Mouse (Mus musculus) ovary, postnatal 36 days (tissue): ENCODE measurements at regions not wholly inside any gene's neighbourhood (a gene's known extent, or its start where the extent isn't known, plus 50 kb on each side); places are given as distances from the start of the nearest gene placed in this dataset.

Experiments
- DNase-seq: peaks from one replicate; pipeline ENCODE4 v3.0.0; 2022; ENCODE audit warnings: low spot score, mixed read lengths

DNA sequence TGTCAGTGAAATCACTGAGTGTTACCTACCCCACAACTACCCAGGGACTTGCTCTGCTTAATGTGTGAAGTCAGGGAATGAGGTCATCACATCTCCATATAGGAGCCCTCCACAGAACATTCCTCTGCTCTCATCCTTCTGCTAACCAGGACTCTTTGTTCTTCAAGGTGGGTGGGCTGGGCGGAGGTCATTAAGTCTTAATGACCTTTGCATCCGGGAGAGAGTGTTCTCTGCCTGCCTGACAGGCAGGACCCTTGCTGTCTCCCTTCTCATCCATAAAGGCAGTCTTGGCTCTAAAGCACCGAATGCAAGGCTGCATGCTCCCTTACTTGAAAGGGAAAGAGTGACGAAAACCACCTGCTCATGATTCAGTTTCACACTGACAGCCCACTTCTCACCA is 1051.4 kb downstream of the Slc22a22 start:
- no peak for DNase-seq

- no peak for DNase-seq
Measured at GRCm38 (mm10) chr15:56420681-56421080, 1056.7 kb downstream of the Slc22a22 start.

DNA sequence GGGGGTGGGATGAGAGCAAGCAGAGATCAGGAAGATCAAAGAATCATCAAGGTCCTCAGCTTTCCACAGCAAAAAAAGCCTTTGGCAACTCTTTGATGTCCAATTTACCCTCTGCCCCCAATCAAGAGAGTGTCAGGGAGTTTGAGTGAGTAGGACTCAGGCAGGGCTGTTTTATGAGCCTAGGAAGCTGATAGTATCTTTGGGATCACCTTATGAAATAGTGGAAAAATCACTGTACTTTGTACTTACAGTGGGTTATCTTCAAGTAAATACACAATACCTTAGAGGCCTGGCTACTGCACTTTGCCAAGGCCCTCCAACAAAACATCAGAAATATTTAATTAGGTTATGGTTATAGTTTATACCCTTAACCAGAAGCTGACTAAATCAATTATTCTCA is 1085.4 kb downstream of the Slc22a22 start:
- DNase-seq, result no peak

DNA sequence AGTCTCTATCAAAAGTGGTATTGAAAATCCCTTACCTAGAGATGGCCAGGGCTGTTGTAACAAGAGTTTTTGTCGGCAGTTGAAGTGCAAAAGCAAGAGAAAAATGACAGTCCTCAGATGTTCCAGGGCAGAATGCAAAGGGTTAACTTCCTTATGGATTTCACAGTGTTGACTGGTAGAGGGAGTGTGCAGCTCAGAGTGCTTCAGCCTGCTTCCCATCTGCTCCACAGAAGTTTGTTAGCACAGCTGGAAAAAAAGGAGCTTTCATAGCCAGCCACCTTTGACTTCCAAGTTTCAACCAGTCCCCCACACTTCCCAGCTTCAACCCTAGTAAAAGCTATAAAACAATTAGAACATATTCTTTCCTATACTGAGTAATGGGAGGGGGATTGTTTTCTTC is 1098.9 kb downstream of the Slc22a22 start:
- DNase-seq, result no peak

DNA sequence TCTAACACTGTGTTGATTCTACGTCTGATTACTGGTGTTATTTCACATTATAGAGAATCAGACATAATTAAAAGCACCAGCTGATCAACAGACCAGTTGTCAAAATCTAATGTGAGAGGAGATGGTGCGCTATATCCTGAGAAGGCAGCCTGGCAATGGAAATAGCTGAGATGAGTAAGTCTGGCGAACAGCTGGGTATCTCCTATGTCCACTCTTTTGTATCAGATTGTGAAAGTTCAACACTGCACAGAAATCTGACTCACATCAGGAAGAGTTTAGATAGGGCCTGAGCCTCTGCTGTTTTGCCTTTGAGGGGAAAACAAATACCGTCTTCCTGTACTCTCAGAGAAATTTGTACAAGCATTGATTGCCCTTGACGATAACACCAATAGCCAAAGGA is 1126.5 kb downstream of the Slc22a22 start:
- DNase-seq, result no peak

- no peak for DNase-seq
Measured at GRCm38 (mm10) chr15:56346111-56346510, 1131.3 kb downstream of the Slc22a22 start.

DNA sequence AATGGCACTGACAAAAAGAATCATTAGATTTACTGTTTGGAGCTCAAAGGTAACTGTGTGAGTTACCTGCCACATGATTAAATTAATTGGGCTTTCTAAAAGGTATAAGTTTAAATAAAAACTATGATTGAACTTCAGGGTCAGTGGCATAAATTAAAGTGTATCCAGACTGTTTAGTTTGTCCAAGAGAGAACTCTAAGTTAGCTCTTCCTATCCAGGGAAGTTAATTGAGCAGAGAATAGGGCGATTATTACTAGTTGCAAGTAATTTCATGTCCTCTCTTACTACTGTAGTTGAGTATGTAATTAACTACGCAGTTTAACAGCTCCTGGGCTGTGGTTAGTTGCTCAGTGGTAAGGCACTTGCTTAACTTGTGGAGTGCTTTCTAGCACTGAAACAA is 1132.5 kb downstream of the Slc22a22 start:
- no peak for DNase-seq

DNA sequence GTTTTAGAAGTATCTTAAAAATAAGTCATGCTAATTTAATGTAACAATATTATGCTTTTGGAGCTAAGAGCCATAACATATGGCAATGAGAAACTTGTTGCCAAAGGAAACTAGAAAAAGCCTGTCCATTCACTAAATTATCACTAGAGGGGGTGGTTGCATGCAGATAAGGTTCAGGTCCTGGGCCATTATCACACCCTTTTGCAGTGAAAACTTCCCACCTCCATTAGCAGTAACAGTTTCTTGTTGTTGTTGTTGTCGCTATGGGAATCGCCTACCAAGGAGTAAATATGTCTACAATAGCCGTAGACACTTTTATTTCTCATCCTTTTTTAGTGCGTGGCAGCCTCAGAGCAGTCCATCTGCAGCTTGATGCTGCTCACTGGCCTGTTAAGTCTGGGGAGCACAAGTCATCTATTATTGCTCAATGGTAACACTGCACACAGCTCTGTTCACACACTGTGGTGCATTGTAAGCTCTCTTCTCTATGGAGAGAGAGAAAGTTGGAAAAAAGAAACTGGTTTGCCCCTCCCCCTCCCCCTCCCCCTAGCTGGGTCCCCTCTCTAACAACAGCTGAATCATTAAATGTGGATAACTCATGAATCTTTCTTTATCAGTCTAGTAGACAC is 1133.0 kb downstream of the Slc22a22 start:
- no peak for DNase-seq

DNA sequence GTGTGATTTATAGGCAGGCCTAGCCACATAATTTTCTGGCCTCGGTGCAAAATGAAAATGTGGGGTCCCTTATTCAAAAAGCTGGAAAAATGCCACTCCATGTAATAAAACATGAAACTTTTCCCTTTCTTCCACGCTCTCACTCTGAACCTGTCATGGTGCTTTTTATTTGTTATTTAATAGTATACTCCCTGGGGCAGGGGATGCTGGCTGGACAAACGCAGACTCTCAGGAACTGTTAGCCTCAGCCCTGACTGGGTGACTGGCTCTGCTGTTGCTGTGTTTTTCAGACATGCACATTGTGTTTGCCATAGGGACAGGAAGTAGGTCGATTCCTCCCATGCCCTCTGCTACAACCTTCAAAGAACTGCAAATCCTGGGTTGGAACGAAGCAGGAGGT is 1139.5 kb downstream of the Slc22a22 start:
- DNase-seq, result no peak

DNA sequence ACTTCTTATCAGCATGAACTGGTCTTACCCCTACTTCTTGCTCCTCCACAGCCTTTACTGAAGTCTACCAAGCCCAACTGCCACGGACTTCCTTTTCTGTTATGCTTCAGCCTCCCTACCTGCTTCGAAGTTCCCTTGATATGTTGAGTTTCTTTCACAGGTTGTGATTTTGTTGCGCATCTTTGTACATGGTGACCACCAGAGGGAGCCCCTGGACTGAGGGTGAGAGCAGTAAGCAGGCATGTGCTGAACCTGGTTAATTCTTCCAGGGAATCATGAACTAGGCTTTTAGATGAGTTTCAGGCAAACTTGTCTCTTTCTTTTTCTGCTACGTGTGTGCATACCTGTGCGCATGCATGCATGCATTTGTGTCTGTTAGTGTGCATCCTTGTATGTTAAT is 1141.0 kb downstream of the Slc22a22 start:
- DNase-seq, result peak; percentile 54

- no peak for DNase-seq
Measured at GRCm38 (mm10) chr15:56335011-56335410, 1142.4 kb downstream of the Slc22a22 start.

DNA sequence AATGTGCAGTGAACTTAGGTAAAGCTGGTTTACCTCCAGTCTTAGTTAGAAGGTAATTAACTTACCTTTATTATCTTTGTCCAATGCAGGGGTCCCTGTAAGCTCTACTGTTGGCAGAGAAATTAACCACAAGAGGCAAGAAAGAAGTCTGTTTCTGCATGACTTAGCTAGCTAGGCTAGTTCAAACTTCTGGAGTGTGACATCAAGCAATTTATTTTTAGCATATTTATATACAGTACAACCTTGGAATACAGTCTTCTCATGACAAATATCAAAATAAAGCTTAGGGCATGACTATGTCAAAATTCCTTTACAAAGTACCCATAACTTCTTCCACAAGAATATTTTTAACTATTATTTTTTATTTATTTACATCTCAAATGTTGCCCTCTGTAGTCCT is 1156.9 kb downstream of the Slc22a22 start:
- no peak for DNase-seq

DNA sequence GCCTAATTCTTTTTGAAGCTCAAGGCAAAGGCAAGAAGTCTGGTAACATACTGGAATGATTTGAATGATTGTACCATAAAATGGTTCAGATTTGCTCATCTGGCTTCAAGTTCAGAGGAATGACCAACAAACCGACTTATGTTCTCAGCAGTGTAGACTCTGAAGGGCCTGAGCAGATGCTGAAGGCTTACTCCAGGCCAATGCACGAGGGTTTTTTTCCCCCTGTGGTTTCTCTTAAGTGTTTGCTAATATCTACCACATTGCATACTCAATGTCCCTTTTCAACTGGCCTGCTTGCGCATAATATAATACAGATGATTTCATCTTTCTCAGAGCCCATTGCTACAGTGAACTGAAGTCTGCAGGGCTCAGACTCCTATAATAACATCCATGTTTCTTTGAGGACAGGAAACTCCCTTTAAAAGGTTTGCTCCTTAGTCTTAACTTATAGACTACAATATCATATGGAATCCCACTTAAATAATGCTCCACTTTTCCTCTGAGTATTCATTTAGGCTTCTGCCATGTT is 1182.5 kb downstream of the Slc22a22 start:
- no peak for DNase-seq

DNA sequence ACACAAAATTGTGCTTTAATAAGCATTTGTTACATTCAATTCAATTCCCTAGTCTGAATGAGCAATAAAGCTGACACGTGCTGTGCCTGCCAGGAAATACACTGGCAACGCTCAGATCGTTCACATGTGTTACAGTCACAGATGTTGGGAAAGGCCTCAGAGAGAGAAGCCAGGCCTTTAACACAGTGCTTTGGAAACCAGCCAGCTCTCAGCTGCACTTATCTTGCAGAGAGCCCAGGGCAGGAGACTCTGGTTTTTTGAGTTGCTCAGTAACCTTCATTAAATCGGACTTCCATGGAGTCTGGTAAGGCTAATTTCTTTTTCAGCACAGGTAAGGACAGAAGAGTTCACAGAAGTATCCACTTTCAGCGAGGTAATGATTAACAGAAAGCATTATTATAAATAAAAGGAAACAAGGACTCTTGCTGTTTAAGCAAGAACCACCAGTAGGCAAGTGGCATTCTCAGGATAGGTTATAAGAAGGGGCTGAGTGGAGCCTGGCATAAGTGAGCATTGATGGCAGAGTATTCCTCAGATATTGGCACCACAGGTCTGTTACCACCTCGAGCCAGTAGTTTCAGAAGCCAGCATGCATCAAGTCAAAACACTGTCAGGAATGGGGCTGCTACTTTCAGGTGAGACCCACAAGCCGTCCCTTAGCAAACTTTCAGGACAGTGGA is 1198.7 kb downstream of the Slc22a22 start:
- DNase-seq, result peak; percentile 27

GRCm38 (mm10) chr15:56278006-56278405 is 1199.4 kb downstream of the Slc22a22 start:
- DNase-seq, result no peak

- no peak for DNase-seq
Measured at GRCm38 (mm10) chr15:56248731-56249130, 1228.7 kb downstream of the Slc22a22 start.

DNA sequence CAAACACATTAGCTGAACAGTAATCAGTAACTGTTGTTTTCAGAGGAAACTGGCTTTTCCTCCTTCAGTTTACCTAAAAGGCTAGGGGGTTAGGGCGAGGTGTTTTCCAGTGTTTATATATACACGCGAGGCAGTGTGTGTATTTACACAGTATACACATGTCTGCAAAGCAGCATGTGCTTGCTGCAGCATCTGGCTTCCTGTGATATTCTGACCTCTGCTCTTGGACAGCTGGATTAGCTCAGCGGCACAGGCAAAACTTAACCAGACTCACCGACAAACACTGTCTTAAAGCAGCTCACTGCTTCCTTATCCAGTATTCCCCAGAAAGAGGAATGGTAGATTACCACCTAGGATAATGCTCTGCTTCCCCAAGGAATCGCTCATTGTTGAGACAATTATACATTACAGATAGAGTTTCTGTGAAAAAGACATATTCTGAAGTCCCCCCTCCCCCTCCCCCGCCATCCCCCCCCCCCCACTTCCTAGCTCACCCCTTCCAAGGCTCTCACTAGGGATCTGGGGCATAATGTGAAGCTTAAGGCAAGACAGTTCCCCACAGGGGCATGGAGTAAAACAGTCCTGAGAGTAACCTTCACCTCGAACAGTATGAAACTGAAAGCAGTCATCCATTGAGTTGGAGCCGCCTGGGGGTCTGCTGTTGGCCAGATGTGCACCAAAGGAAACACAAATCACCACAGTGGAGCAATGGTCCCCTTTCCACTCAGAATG is 1233.3 kb downstream of the Slc22a22 start:
- DNase-seq, result no peak

- DNase-seq, result no peak
Measured at GRCm38 (mm10) chr15:56202552-56202951, 1274.9 kb downstream of the Slc22a22 start.

DNA sequence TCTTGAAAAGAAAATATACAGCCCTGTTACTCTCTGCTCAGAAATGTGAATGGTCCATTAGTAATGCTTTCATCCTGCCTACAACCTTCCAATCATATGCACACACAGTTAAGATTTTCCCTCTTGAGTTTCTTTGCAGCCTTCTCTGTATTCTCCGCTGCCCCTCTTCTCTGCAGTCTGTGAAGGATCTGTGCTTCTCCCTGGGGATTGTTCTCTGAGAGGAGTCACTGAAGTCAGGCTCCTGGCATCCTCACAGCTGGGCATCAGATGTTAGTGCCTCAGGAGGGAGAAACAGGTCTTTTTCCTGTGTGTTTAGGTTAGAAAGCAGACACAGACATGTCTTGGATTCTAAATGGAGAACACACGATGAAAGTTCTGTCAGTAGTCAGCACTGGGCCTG is 1278.1 kb downstream of the Slc22a22 start:
- no peak for DNase-seq

DNA sequence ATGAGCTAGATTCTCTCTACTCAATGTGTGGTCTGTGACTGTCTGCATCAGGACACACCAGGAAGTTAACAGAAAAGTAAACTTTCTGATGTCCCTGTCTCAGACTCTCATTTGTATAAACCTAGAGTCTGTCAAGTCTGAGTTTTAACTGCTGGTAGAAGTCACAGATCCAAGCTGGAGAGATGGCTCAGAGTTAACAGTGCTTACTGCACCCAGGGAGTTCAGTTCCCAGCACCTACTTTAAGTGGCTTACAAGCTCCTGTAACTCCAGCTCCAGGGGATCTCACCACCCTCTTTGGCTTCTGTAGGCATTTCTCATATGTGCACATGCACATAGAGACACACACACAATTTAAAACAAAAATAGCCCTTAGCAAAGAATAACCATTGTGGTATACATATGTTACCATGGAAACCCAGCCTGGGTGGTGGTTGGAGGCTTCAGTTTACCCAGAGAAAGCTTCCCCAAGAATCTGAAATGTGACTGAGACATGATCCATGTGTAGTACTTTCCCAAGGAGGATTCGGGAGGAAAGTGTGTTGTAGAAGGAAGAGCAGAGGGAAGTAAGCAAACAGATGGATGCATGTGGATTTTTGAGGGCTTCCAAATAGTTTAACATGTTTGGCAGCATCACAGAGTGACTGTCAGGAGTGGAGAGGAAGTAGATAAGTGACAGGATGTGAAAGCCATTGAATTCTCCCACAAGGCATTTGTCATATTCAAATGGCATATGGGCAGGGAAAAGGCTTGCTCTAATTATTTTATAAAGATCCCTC is 1279.8 kb downstream of the Slc22a22 start:
- no peak for DNase-seq

GRCm38 (mm10) chr15:56166236-56166635 is 1311.2 kb downstream of the Slc22a22 start:
- no peak for DNase-seq

DNA sequence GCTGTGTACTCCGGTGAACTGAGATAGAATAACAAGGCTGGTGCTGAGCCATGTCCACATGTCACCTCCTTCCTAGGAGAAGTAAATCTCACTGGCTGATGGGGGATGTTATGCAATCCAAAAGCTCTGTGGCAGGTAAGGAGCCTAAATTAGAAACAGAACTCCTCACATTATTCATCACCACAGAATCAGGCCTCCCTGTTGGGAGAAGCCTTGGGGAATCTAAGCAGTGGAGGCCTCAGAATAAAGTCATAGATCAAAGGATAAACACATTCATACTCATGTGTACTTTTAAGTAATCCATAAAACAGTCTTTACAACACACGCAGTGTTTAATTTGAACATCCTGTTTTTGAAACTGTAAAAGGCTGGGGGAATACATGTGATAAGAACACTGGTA is 1318.7 kb downstream of the Slc22a22 start:
- no peak for DNase-seq
